Mouse (Mus musculus) cerebellum, postnatal 25 days (tissue): ENCODE measurements at regions not wholly inside any gene's neighbourhood (a gene's known extent, or its start where the extent isn't known, plus 50 kb on each side); places are given as distances from the start of the nearest gene placed in this dataset.

Experiments used
- DNase-seq, 2 experiments: peaks; one replicate each; pipeline ENCODE4 v3.0.0; 2021; ENCODE audit warnings: mixed read lengths in 2 of 2

GRCm38 (mm10) chr14:99366281-99366987 lies 67.9 kb downstream of the Klf5 start:
- no peak for DNase-seq

DNA sequence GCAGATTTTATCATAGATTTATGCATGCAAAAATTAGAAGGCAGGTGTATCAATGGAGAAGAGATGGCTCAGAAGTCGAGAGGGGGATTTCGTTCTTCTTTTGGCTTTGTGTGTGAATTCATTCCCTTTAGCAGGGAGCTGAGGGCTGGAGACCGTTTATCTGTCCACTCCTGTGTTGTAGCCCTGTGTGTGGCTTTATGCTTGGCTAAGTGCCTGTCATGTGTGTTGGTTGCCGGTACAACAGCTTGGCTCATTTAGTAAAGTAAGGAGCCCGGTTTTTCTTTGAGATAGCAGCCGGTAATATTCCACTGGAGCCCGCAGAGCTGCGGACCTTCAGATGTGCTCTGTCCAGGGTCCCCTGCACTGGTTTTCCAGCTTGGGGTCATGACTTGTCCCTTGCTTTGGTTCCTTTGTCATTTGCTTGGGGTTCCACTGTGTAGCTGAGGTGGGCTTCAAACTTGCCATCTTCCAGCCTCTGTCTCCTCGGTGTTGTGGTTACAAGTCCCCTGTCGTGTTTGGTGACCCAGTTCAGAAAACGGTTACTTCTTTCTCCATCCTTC lies 68.6 kb downstream of the Klf5 start:
- no peak for DNase-seq

- no peak for DNase-seq
Measured at GRCm38 (mm10) chr14:99369366-99369765, 70.9 kb downstream of the Klf5 start.

DNA sequence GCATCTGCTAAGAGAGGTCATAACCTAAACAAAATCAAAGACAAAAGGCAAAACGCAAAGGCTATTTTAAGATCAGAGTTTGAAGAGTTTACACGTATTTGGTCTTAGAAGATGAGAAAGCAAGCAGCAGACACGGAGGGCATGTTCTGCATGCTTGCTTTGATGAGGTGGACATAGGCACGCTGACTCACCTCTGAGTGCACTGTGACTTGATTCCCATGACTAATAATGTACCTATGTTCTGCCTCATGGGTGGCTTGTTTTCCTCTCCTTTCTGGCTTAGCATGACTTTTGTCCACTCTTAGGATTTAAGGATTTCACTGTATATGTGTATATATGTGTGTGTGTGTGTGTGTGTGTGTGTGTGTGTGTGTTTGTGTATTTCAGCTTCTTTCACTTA lies 75.2 kb downstream of the Klf5 start:
- DNase-seq: no peak

GRCm38 (mm10) chr14:99375040-99375610 lies 76.6 kb downstream of the Klf5 start:
- DNase-seq: no peak

DNA sequence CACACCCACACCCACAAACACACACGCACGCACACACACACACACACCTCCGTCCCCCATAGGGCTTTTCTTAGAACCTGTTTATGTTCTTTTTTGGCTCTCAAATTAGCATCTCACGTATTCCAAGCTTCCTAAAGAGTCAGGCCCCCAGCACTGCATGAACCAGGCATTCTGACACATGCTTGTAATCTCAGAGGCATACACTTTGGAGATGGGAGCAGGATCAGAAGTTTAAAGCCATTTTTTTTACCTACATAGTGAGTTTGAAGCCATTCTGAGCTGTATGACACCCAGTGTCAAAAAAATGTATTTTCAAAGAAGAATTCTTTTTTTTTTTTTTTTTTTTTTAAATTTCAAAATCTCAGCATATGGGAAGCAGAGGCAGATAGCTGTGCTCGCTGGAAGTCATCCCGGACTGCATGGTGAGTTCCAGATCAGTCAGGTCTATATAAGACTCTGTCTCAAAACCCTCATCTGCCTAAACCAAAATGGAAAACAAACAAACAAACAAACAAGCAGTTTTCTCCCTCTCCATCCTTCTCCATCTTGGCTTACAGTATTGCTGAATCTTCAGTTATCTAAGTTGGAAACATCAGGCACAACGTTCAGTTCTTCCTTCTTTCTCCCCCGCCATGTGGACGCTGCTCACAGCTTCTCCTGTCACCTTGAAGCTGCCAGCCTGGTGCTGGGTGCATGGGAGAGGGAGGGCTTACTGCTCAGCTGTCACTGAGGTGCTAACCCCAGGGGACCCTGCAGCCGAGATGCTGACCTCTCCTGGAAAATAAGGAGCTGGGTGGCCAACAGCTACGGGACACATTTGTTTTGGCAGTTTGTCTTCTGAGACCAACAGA lies 78.4 kb downstream of the Klf5 start:
- DNase-seq: no peak

DNA sequence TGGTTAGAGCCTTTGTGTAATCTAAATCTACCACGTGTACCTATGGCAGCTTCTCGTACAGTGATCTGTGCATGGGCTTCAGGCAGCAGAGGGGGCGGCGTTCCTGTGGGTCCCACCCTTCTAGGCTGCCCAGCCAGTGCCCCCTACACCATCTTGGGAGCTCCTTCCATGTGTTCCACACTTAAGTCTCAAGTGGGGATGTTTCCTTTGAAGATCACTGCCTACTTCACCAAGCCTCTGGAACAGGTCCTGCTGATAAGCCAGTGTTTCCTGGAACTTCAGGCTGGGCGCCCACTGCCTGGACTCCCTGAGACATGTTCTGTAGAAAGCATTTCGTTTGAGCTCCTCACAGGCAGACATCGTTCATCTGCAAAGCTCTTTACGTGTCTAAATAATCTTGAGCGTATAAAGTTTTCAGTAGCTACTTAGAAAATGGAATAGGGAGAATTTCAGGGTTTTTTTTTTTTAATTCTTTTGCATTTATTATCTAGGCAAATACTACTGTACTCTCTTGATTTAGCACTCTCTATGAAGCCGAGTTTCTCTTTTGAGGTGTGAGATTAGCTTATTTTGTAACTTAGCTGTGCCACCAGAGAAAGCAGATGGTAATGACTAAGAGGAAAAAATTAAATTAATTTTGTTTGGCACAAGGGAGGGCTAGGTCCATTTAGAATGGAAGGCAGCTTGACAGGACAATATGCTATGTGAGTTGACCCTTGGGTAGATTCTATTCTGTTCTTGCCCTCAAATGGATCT lies 82.9 kb downstream of the Klf5 start:
- DNase-seq: no peak

DNA sequence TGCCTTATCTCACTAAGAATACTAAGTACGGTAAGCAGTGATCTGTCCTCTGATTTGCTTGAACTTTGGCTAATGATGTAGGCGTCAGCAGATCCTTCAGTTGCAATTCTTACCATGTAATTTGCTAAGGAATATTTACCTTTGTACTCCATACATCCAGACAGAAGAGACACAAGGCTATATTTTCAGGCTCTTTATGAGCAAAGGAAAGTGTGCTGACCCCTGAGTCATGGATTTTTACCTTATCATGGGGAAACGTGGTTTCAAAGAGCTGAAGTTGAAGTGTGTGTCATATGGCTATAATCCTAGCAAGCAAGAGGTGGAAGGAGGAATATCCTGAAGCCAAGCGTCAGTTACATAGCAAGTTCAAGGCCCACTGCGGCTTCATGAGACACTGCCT lies 83.6 kb downstream of the Klf5 start:
- no peak for DNase-seq

DNA sequence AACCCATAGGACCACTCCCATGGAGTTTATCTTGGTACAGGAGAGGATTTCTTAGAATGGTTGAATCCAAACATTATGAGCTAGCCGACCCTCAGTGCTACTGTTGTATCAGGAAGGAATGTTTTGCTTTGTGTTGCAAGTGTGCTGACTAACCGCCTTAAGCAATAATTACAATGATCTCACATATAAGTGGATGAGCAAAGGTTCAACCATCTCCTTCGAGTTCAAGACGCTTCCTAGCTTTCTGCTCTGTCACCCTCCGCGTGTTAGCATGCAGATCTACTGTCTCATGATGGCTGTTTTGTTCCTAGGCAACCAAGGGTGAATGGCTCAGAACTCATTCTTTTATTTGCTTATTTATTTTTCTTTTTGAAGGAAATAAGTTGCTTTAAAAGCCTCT lies 84.7 kb downstream of the Klf5 start:
- DNase-seq: no peak

DNA sequence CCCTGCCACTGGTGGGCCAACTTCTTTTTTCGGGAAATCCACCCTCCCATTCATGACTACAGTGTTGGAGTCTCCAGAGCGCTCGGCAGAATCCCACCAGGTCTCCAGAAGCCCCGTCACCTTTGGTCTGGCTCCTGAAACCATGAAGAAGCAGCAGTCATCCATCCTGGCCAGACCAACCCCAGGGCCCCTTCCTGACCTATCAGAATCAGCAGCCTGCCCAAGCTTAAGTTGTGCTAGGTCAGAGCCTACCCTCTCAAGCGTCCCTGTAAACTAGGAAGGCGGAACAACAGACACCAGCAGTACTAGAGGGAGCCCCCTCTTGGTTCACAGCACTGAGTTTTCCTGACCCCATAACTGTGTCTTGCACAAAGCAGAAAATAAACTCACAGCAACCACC lies 89.1 kb downstream of the Klf5 start:
- DNase-seq: no peak

DNA sequence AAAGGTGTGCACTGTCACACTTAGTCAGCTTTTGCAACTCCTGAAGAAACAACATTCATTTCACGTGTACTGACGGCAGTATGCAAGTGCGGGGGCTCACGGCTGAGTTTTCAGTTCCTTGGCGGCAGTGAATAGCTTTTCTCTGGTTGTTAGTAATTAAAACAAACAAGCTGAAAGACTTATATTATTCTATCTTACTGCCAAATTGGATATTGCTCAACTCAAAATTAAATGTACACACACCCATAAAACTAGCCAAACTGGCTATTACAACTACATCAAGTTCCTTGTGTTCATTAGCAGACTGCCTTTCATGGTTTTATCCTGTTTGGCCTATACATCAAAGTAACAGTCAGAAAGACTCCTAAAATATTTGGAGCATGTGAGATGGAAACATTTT lies 90.8 kb downstream of the Klf5 start:
- DNase-seq: no peak

DNA sequence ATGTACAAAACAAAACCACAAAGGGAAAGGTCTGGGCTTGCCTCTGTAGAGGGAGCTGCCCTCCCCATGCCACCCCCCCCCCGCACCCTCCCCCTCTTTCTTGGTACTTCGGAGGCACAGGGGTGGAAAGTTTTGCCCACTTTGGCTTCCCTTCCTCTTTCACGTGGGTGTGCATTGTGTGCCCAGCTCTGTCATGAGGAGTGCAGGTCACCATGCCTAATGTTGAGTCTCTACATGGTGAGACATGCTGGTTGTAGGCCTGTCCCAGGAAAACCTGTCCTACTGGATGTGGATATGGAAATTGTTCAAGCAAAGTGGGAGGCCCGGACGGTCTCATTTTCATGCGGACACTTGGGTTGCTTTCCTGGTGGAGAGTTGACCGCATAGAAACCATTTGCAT lies 93.2 kb downstream of the Klf5 start:
- DNase-seq: no peak

GRCm38 (mm10) chr14:99392813-99393212 lies 94.3 kb downstream of the Klf5 start:
- no peak for DNase-seq

DNA sequence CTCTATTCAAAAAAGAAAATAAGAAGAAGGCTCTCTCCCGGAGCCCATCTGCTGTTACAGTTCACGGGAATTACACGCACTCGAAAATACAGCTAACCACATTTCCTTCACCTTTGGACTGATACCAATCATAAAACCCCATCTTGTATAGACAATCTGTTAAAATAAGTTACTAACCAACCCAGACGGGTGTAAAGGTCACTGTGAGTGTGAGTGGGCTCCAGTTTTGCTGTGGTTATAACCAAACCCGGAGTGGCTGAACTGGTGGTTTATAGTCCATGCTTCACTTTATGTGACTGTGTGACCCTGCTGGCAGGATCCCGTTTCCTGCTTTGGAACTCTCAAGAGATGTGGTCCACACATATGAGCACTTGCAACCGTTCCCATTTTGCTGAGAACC lies 95.1 kb downstream of the Klf5 start:
- no peak for DNase-seq

GRCm38 (mm10) chr14:99403155-99403726 lies 104.8 kb downstream of the Klf5 start:
- DNase-seq: no peak

DNA sequence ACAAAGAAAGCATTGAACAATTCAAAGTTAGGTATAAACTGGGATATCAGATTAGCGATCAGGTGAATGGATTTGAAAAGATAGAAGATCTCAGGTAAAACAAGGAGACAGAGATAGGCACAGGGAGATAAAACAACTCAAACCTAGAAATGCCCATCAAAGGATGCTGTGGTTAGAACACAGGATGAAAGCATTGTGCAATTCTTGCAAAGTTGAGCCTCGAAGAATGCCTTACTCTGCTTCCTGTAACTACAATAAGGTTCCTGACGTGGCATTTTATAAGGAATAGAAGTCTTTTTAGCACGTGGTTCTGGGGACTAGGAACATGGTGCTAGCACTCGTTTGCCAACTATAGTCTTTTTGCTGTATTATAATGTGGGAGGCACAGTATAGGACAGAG lies 106.7 kb downstream of the Klf5 start:
- DNase-seq: no peak

DNA sequence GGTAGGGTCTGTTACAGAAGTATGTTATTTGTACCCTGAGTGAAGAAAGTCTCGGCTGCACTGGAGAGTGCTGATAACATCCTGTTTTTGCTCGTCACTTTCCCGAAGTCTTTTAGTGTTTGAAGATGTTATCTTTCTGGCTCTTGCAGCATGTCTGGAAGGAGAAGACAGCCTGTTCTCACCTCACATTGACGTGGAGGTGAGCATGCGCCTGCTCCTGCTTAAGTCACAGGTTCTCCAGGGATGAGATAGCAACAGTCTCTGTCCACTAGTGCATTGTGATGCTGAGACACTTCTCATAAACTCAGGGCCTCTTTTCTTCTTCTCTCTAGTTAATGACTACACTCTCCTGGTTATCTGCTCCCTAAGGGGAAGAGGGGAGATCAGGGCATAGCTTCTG lies 113.3 kb downstream of the Klf5 start:
- DNase-seq: no peak

GRCm38 (mm10) chr14:99416169-99416568 lies 117.7 kb downstream of the Klf5 start:
- no peak for DNase-seq

GRCm38 (mm10) chr14:99418970-99419369 lies 120.5 kb downstream of the Klf5 start:
- no peak for DNase-seq

DNA sequence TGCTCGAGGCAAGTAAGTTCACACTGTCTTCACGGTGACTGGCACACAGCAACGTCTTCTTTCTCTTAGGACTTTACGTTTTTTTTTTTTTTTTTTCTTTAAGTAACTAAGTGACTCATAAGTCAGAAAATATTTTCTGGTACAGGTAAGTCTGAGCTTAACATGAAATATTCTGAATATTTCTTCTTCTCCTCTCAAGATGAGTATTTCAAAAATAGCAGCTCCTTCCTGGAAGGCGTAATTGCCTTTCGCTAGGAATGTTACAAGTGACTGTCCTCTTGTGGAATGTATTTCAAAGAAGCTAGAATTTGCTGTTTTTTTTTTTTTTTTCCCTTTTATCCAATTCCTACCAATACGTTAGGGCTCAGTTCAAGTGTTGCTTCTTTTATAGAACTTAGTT lies 124.8 kb downstream of the Klf5 start:
- no peak for DNase-seq

- no peak for DNase-seq
Measured at GRCm38 (mm10) chr14:99427049-99427448, 128.6 kb downstream of the Klf5 start.

DNA sequence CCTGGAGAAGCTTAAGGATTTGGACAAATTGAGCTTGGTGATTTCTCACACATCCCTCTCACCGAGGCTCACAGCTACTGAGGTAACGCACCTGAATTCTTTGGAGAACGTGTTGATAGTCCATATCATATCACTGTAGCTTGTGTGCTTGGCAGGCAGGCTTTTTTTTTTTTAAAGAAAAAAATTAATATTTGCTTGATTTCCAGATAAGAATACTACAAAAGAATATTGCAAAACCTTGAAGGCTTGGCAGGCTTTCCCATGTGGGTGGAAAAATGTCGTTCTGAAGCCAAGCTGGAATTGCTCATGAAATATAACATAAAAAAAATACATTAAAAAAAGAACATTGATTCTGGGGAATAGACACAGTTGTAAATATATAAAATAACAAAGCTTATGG lies 131.8 kb downstream of the Klf5 start:
- DNase-seq: no peak

DNA sequence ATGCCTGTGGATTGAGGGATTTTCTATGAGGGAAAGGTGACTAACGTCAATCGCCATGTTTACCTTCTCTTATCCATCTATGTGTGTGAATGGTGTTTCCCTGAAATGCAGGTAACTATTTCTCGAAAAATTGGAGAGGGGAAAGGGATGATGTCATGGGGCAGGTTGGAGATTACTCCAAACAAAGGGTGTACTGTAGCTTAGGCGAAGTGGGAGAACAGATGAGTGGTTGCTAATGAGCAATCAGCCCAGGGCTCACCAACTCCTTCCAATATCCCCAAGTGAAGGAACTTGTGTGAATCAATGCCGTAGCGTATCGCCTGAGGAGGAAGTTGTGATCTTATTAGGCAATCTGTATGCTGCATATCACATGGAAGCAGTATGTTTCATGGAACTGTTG lies 133.2 kb downstream of the Klf5 start:
- no peak for DNase-seq
